In genomic region chr10:60770855-60771254, GRCm38 (mm10) we compare ENCODE assay signal across 33 mouse cellular contexts. TPM values are rescaled to one million over a fixed set of nuclear protein-coding genes. Genes with fewer than 3 reads are reported as not detected.
DNase-seq lines count a peak whose midpoint lies in the region; ATAC-seq lines count a peak whose summit lies in the region.
"Had no signal": no experiment of that assay in that cellular context is flagged by ENCODE, and none has a peak within 500 bp of the region (broad histone marks: within the 10 kb centered on the region; RNA-seq: fewer than 3 reads in every experiment).

No protein-coding gene starts in this region.

- H3K27me3 ChIP-seq in embryonic facial prominence, embryonic 12.5 days, result no peaks in the 10 kb centered on the region
- H3K27me3 ChIP-seq in embryonic facial prominence, embryonic 10.5 days (replicated peaks; ENCODE audit: low read depth, poor library complexity, severe bottlenecking), result no peaks in the 10 kb centered on the region
- no peaks in the 10 kb centered on the region for H3K27me3 ChIP-seq in heart, embryonic 16.5 days (ENCODE audit: control insufficient read depth, insufficient read depth, low read length)
- H3K27me3 ChIP-seq in embryonic facial prominence, embryonic 13.5 days, result no peaks in the 10 kb centered on the region
- H3K27me3 ChIP-seq: limb, embryonic 12.5 days; midbrain, embryonic 15.5 days; neural tube, embryonic 12.5 days had no signal

- H3K4me3 ChIP-seq in embryonic facial prominence, embryonic 12.5 days, result no peak overlapping the region
- H3K4me3 ChIP-seq in embryonic facial prominence, embryonic 10.5 days, result no peak overlapping the region
- H3K4me3 ChIP-seq in heart, embryonic 16.5 days (ENCODE audit: low read length), result no peak overlapping the region
- no peak overlapping the region for H3K4me3 ChIP-seq in embryonic facial prominence, embryonic 13.5 days
- H3K4me3 ChIP-seq: erythroblast, embryonic 14.5 days; gastrocnemius, adult 2 months; heart, adult 2 months; limb, embryonic 12.5 days; midbrain, embryonic 15.5 days; neural tube, embryonic 12.5 days had no signal

- 64% methylated on average over 4 of the region's 4 CpGs for WGBS in embryonic facial prominence, embryonic 12.5 days
- 72% methylated on average over 4 of the region's 4 CpGs for WGBS in embryonic facial prominence, embryonic 10.5 days
- 36% methylated on average over 4 of the region's 4 CpGs for WGBS in heart, embryonic 16.5 days
- WGBS in embryonic facial prominence, embryonic 13.5 days, result 28% methylated on average over 4 of the region's 4 CpGs

- 0 out of 2 replicates have a peak overlapping the region, but pooled peaks have one; percentile 23 for H3K27ac ChIP-seq in embryonic facial prominence, embryonic 12.5 days
- H3K27ac ChIP-seq in embryonic facial prominence, embryonic 10.5 days (replicated peaks), result no peak overlapping the region
- H3K27ac ChIP-seq in heart, embryonic 16.5 days (ENCODE audit: low read length), result 0 out of 2 replicates have a peak overlapping the region, but pooled peaks have one; percentile 18
- H3K27ac ChIP-seq in embryonic facial prominence, embryonic 13.5 days, result peak overlapping the region; percentile 23; the same call in 1 of the 2 replicates
- H3K27ac ChIP-seq: gastrocnemius, adult 2 months; heart, adult 2 months; hindbrain, embryonic 14.5 days; limb, embryonic 12.5 days; macrophage; midbrain, embryonic 15.5 days; neural tube, embryonic 12.5 days; stomach, postnatal 0 days had no signal

- H3K36me3 ChIP-seq in embryonic facial prominence, embryonic 12.5 days, result peaks cover 24% of the 10 kb centered on the region
- H3K36me3 ChIP-seq in embryonic facial prominence, embryonic 10.5 days (replicated peaks), result peaks cover 82% of the 10 kb centered on the region
- H3K36me3 ChIP-seq in heart, embryonic 16.5 days (ENCODE audit: control insufficient read depth, insufficient read depth), result peaks cover 38% of the 10 kb centered on the region
- H3K36me3 ChIP-seq in embryonic facial prominence, embryonic 13.5 days, result peaks cover 52% of the 10 kb centered on the region
- H3K36me3 ChIP-seq: G1E; midbrain, embryonic 15.5 days had no signal

- no peaks in the 10 kb centered on the region; the same call in 1 of the 2 replicates for H3K4me1 ChIP-seq in embryonic facial prominence, embryonic 12.5 days
- H3K4me1 ChIP-seq in embryonic facial prominence, embryonic 10.5 days, result no peaks in the 10 kb centered on the region
- H3K4me1 ChIP-seq in heart, embryonic 16.5 days (ENCODE audit: control insufficient read depth, insufficient read depth, low read length), result peaks cover 7% of the 10 kb centered on the region
- H3K4me1 ChIP-seq in embryonic facial prominence, embryonic 13.5 days, result peaks cover 9% of the 10 kb centered on the region
- H3K4me1 ChIP-seq: midbrain, embryonic 15.5 days; neural tube, embryonic 12.5 days had no signal

- no peaks in the 10 kb centered on the region for H3K9me3 ChIP-seq in embryonic facial prominence, embryonic 12.5 days
- H3K9me3 ChIP-seq in embryonic facial prominence, embryonic 10.5 days, result no peaks in the 10 kb centered on the region
- H3K9me3 ChIP-seq in heart, embryonic 16.5 days (replicated peaks; ENCODE audit: control insufficient read depth, low read length), result no peaks in the 10 kb centered on the region
- H3K9me3 ChIP-seq in embryonic facial prominence, embryonic 13.5 days, result no peaks in the 10 kb centered on the region
- H3K9me3 ChIP-seq: limb, embryonic 12.5 days; midbrain, embryonic 15.5 days; neural tube, embryonic 12.5 days had no signal

- no peak for ATAC-seq in embryonic facial prominence, embryonic 12.5 days (ENCODE audit: insufficient number of reproducible peaks, insufficient read depth, low FRiP score, low TSS enrichment)
- ATAC-seq in heart, embryonic 16.5 days (replicated peaks; ENCODE audit: extremely low read depth, insufficient read depth, low FRiP score), result no peak
- ATAC-seq in embryonic facial prominence, embryonic 13.5 days (ENCODE audit: insufficient number of reproducible peaks, insufficient read depth, low FRiP score, low TSS enrichment, low read depth), result 0 out of 2 replicates have a peak, but pooled peaks have one; percentile 34
- ATAC-seq: activated CD4-positive, CD25-positive, alpha-beta regulatory T cell, adult 4 months; forebrain, embryonic 16.5 days; intestine, postnatal 0 days; lung, postnatal 0 days; midbrain, embryonic 15.5 days had no signal

- no peak for DNase-seq in embryonic facial prominence, embryonic 10.5 days (ENCODE audit: low spot score)
- no peak for DNase-seq in heart, adult 8-10 months (ENCODE audit: low spot score)
- DNase-seq in 3T3-L1 (ENCODE audit: low read depth, low spot score), result peak; percentile 63
- no peak for DNase-seq in kidney, adult 8-10 months
- no peak for DNase-seq in layer of hippocampus, postnatal 25 days (ENCODE audit: extremely low spot score in 1 of 2, low spot score in 1 of 2)
- DNase-seq: adrenal gland, adult 8-10 months; cerebellum, adult 2 months; cerebellum, postnatal 14 days; gastrocnemius, adult 2 months; gastrocnemius, postnatal 36 days; heart, adult 2 months; kidney, postnatal 14 days; layer of hippocampus, adult 9-11 months; right cerebral cortex, adult 18-20 months; right cerebral cortex, postnatal 4 days; thymus, adult 18-20 months; thymus, postnatal 36 days had no signal

- H3K4me2 ChIP-seq in embryonic facial prominence, embryonic 12.5 days (replicated peaks), result no peak overlapping the region
- H3K4me2 ChIP-seq in heart, embryonic 16.5 days (ENCODE audit: low read depth, low read length), result no peak overlapping the region
- no peak overlapping the region for H3K4me2 ChIP-seq in embryonic facial prominence, embryonic 13.5 days
- H3K4me2 ChIP-seq: hindbrain, embryonic 14.5 days; limb, embryonic 12.5 days; liver, embryonic 11.5 days; midbrain, embryonic 15.5 days; neural tube, embryonic 12.5 days had no signal

- no peak overlapping the region for H3K9ac ChIP-seq in embryonic facial prominence, embryonic 12.5 days
- no peak overlapping the region for H3K9ac ChIP-seq in heart, embryonic 16.5 days (ENCODE audit: low read length)
- H3K9ac ChIP-seq in embryonic facial prominence, embryonic 13.5 days, result no peak overlapping the region
- H3K9ac ChIP-seq: hindbrain, embryonic 14.5 days; limb, embryonic 12.5 days; midbrain, embryonic 15.5 days; neural tube, embryonic 12.5 days had no signal

RNA-seq across cellular contexts. Expression of gene Slc29a3, which starts 18.3 kb away (rescaled TPM):
- 12.2 and 13.0 TPM in 2 replicates for polyA plus RNA-seq in embryonic facial prominence, embryonic 12.5 days (2016; fragmentation: Nextera tagmentation; extraction: Ambion mirVana)
- 9.4 and 12.7 TPM in 2 replicates for polyA plus RNA-seq in embryonic facial prominence, embryonic 10.5 days (2016; fragmentation: Nextera tagmentation; extraction: Ambion mirVana)
- 6.6 and 8.0 TPM in 2 replicates for polyA plus RNA-seq in heart, embryonic 16.5 days (2015; fragmentation: Nextera tagmentation; extraction: Ambion mirVana)
- total RNA-seq in heart, adult 8-10 months (2022), result 1 to 10 TPM; 3.5 to 4.9 (median 3.8) TPM
- 14.8 and 17.8 TPM in 2 replicates for polyA plus RNA-seq in embryonic facial prominence, embryonic 13.5 days (2015; fragmentation: Nextera tagmentation; extraction: Ambion mirVana)
- 10 to 100 TPM; 16.6 to 17.1 TPM for total RNA-seq in layer of hippocampus, postnatal 25 days (2021)
